Mouse (Mus musculus) G1E (cell line): ENCODE measurements around the gene Prcd.

Source experiments
- CTCF ChIP-seq: IDR thresholded peaks from 2 replicates; pipeline ENCODE4 v1.5.1; 2012; ENCODE audit warnings: low read depth, low read length, inconsistent platforms, mixed read lengths
- GATA1 ChIP-seq: IDR thresholded peaks from 2 replicates; pipeline ENCODE4 v1.6.1; 2012; ENCODE audit warnings: borderline replicate concordance, low read length, inconsistent platforms, mixed read lengths
- GATA2 ChIP-seq: IDR thresholded peaks from 2 replicates; pipeline ENCODE4 v1.6.1; 2012; ENCODE audit warnings: low read depth, low read length, inconsistent platforms, borderline replicate concordance
- POLR2AphosphoS5 ChIP-seq: IDR thresholded peaks from 2 replicates; pipeline ENCODE4 v1.6.1; 2012; ENCODE audit warnings: low read depth, low read length, inconsistent platforms; ENCODE audit not compliant: insufficient replicate concordance
- TAL1 ChIP-seq: conservative IDR thresholded peaks from 2 replicates; pipeline ENCODE4 v1.6.1; 2012; ENCODE audit warnings: low read depth, low read length, inconsistent platforms, mixed read lengths

DNA sequence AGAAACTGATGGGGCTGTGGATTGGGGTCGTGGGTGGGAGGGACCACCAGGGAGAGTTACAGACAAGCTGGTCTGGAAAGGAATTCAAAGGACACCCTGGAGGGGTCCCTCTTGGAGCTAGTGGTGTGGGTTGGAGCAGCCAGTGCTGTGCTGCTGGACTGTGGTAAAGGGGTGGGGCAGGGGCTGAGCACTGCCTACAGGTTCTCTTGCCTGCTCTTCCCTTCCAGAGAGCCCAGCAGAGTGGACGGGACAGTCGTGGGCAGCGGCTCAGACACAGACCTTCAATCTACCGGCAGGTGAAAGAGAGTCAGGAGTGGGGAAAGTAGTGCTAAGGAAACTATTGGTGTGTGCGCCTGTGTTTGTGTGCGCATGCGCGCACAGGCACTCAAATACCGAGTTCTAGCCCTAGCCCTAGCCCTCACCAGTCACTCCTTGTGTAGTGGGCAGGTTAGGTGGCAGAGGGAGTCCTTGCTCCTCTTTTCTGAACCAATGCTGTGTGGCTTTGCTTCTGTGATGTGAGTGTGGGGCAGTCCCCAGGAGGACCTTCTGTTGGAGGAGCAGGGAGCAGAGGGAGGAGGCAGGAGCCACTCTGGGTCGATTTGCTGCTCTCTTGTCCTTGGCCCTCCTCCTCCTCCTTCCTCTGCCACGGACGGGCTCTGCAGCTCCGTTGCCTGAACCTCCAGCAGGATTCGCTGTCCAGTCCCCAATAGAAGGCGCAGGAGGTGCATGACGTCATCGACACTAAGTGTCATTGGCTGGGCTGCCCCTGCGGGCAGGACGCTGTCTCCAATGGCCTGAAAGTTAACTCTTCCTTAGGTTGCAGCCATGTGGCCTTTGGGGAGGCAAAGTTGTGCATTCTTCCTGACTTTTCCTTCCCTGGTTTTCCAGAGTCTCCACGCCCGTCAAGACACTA, 4.2 kb downstream of the Prcd start:
- TF ChIP-seq CTCF (no peak), POLR2AphosphoS5 (no peak), GATA1 (no peak), TAL1 (no peak), GATA2 (no peak)
